Mouse (Mus musculus): ENCODE measurements around the gene Frmd8.
"Not testable (repeated sequence)": the region's sequence is repeated elsewhere in the genome, so short reads cannot be mapped to it uniquely, and the experiment has no call there.

Gene Frmd8

GRCm38 (mm10) chr19:5883935-5884334 lies 8.9 kb upstream of the Frmd8 start:
- DNase-seq = no peak

- not testable (repeated sequence) for DNase-seq
These were observed 7.0 kb upstream of the Frmd8 start for GRCm38 (mm10) chr19:5882079-5882478.

- no peak for DNase-seq
These were observed 6.1 kb upstream of the Frmd8 start for GRCm38 (mm10) chr19:5881155-5881554.

GRCm38 (mm10) chr19:5879735-5880134 lies 4.7 kb upstream of the Frmd8 start:
- DNase-seq = no peak

- DNase-seq = no peak
These were observed 3.8 kb upstream of the Frmd8 start for GRCm38 (mm10) chr19:5878916-5879315.

- DNase-seq = peak; percentile 73
These were observed 3.3 kb upstream of the Frmd8 start for GRCm38 (mm10) chr19:5878362-5878722.

- peak; percentile 90 for DNase-seq
These were observed 2.7 kb upstream of the Frmd8 start, which contains the start of gene Slc25a45 for GRCm38 (mm10) chr19:5877618-5878361. TSS of gene Slc25a45 (plus strand) at chr19:5877808.

GRCm38 (mm10) chr19:5874391-5874968 lies 594 bp downstream of the Frmd8 start:
- DNase-seq = no peak

GRCm38 (mm10) chr19:5872931-5873556 lies 2.0 kb downstream of the Frmd8 start:
- DNase-seq = no peak

- DNase-seq = no peak
These were observed 2.5 kb downstream of the Frmd8 start for GRCm38 (mm10) chr19:5872528-5872927.

- no peak for DNase-seq
These were observed 3.4 kb downstream of the Frmd8 start for GRCm38 (mm10) chr19:5871683-5872082.

GRCm38 (mm10) chr19:5871273-5871672 lies 3.8 kb downstream of the Frmd8 start:
- DNase-seq = peak; percentile 75

GRCm38 (mm10) chr19:5868096-5868495 lies 7.0 kb downstream of the Frmd8 start:
- no peak for DNase-seq

- DNase-seq = no peak
These were observed 10.2 kb downstream of the Frmd8 start for GRCm38 (mm10) chr19:5864710-5865398.

- no peak for DNase-seq
These were observed 11.3 kb downstream of the Frmd8 start for GRCm38 (mm10) chr19:5863776-5864175.

- DNase-seq = no peak
These were observed 12.6 kb downstream of the Frmd8 start for GRCm38 (mm10) chr19:5862335-5863085.

GRCm38 (mm10) chr19:5856604-5857003 lies 18.5 kb downstream of the Frmd8 start:
- DNase-seq = no peak

- DNase-seq = no peak
These were observed 22.9 kb downstream of the Frmd8 start for GRCm38 (mm10) chr19:5852035-5852722.

- DNase-seq = no peak
These were observed 23.5 kb downstream of the Frmd8 start for GRCm38 (mm10) chr19:5851481-5851971.

GRCm38 (mm10) chr19:5850860-5851259 lies 24.2 kb downstream of the Frmd8 start:
- no peak for DNase-seq

- DNase-seq = peak; percentile 96
These were observed 25.1 kb downstream of the Frmd8 start for GRCm38 (mm10) chr19:5849843-5850527.

Measured in lung, postnatal 10 days (tissue).